Mouse (Mus musculus) stomach, postnatal 0 days (tissue): ENCODE data around the gene Fgfr2. TPM values are rescaled to one million over a fixed set of nuclear protein-coding genes. Genes with fewer than 3 reads are reported as not detected.

Source experiments
- ATAC-seq: fragments of 200-750 bp; cut with Nextera tagmentation; 2 replicates; pipeline ENCODE4 v1.8.0; 2017; ENCODE audit not compliant: low FRiP score, low TSS enrichment
- DNase-seq: peaks from one replicate; pipeline ENCODE4 v3.0.0-alpha.2; 2016; ENCODE audit warnings: low spot score
- H3K27ac ChIP-seq: fragments of 300-500 bp; sonication (generic); replicated peaks from 2 replicates; pipeline ENCODE4 v1.5.1; 2014; ENCODE audit warnings: mild to moderate bottlenecking, control low read depth
- H3K27me3 ChIP-seq: fragments of 300-500 bp; sonication (generic); 2 replicates; pipeline ENCODE4 v1.6.1; 2014; ENCODE audit warnings: low read length; ENCODE audit not compliant: control insufficient read depth, insufficient read depth
- H3K36me3 ChIP-seq: fragments of 300-500 bp; sonication (generic); 2 replicates; pipeline ENCODE4 v1.6.1; 2014; ENCODE audit warnings: low read length, mixed read lengths; ENCODE audit not compliant: control insufficient read depth, insufficient read depth
- H3K4me1 ChIP-seq: fragments of 300-500 bp; sonication (generic); replicated peaks from 2 replicates; pipeline ENCODE4 v1.6.1; 2014; ENCODE audit warnings: antibody characterized with exemption; ENCODE audit not compliant: control insufficient read depth, insufficient read depth
- H3K4me2 ChIP-seq: fragments of 300-500 bp; sonication (generic); replicated peaks from 2 replicates; pipeline ENCODE4 v1.6.1; 2014; ENCODE audit warnings: low read depth, mild to moderate bottlenecking, control low read depth, moderate library complexity
- H3K4me3 ChIP-seq: fragments of 300-500 bp; sonication (generic); 2 replicates; pipeline ENCODE4 v1.5.1; 2014; ENCODE audit warnings: low read depth, low read length, control low read depth
- H3K9ac ChIP-seq: fragments of 300-500 bp; sonication (generic); 2 replicates; pipeline ENCODE4 v1.6.1; 2014; ENCODE audit warnings: mild to moderate bottlenecking, low read length, control low read depth, mixed read lengths
- H3K9me3 ChIP-seq: fragments of 300-500 bp; sonication (generic); 2 replicates; pipeline ENCODE4 v1.6.1; 2016; ENCODE audit warnings: low read length; ENCODE audit not compliant: control insufficient read depth
- CTCF ChIP-seq: IDR thresholded peaks from 2 replicates; pipeline ENCODE4 v1.5.1; 2016; ENCODE audit warnings: antibody characterized with exemption, low read depth, mild to moderate bottlenecking, moderate library complexity
- EP300 ChIP-seq: optimal IDR thresholded peaks from 2 replicates; pipeline ENCODE3; 2016; ENCODE audit warnings: antibody characterized with exemption
- WGBS: fragments of 180-500 bp; shearing (Covaris S2); extraction: QIAGEN DNeasy Blood & Tissue Kit; methylation state at CpG from one replicate; pipeline ENCODE4 v1.1.7; 2014; 5-methylcytosine and 5-hydroxymethylcytosine counted together
- polyA plus RNA-seq: library from polyadenylated mRNA; unstranded; fragments of >200 nt; fragmentation: Nextera tagmentation; extraction: Ambion mirVana; gene quantifications from 2 replicates; pipeline ENCODE4 v1.2.1, GENCODE M21; 2015

The Fgfr2 gene
- polyA plus RNA-seq, 1 experiment from 2014 or later, result 60.8 TPM

- Histone ChIP-seq H3K9ac (no peak overlapping the region), H3K36me3 (peaks cover 8% of the 10 kb centered on the region; the same call in 1 of the 2 replicates)
These were observed 350.0 kb downstream of the Fgfr2 start for GRCm38 (mm10) chr7:132773011-132773705.

GRCm38 (mm10) chr7:132772440-132772839 lies 350.7 kb downstream of the Fgfr2 start:
- Histone ChIP-seq H3K9me3 (no peaks in the 10 kb centered on the region), H3K27me3 (no peaks in the 10 kb centered on the region), H3K4me2 (no peak overlapping the region), H3K4me1 (peaks cover 9% of the 10 kb centered on the region), H3K9ac (no peak overlapping the region), H3K36me3 (peaks cover 7% of the 10 kb centered on the region; the same call in 1 of the 2 replicates), H3K27ac (no peak overlapping the region), H3K4me3 (no peak overlapping the region)
- DNase-seq (no peak), ATAC-seq (no peak; the same call in 1 of the 2 replicates)
- TF ChIP-seq EP300 (no peak), CTCF (no peak)
- WGBS, result 77% methylated on average over 5 of the region's 5 CpGs

More at GRCm38 (mm10) chr7:132773011-132773705, 350.0 kb downstream of the Fgfr2 start:
- H3K27me3 ChIP-seq, result no peaks in the 10 kb centered on the region
- no peak overlapping the region for H3K4me3 ChIP-seq
- WGBS, result 83% methylated on average over 7 of the region's 7 CpGs
- DNase-seq (no peak), ATAC-seq (no peak)
- no peak overlapping the region for H3K27ac ChIP-seq
- H3K4me1 ChIP-seq, result peaks cover 9% of the 10 kb centered on the region
- H3K4me2 ChIP-seq, result no peak overlapping the region
- H3K9me3 ChIP-seq, result no peaks in the 10 kb centered on the region
- TF ChIP-seq EP300 (no peak), CTCF (no peak)

DNA sequence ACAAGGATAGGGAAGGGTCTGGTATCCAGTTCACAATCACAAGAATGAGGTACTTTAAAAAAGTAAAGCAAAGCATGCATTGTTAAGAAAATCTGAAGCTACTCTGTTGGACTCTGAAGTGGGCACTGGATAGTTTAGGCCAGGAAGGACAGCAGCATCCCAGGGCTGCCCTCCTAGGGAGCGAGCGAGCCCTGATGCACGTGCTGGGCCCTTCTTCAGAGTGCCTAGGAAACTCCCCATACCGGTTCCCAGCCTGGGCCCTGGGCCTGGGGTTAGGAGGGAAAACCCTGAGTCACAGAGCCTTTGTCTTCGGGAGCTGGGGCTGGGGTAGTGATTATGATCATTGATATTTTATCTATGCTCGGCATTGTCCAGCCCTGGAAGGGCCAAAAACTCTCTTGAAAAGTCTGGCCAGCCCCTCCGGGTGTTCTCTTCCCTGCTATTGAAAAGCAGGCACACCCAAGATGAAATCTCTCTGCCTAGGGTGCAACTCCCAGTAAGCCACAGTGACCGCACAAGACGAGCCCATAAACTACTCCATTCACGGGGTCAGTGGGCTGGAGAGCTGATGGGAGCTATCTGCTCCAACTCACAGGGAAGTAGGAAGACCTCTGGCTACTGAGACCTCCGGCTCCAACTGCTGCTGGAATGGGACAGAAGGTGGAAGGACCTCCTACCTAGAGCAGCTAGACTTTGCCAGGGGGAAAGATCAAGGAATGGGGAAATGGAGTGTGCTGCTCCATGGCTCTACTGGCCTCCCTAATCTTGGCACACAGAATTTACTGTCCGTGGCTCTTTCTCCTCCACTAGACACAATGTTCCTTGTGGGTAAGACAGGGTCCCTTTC lies 354.4 kb downstream of the Fgfr2 start:
- no peak for TF ChIP-seq EP300
- TF ChIP-seq CTCF, result no peak
- DNase-seq (peak; percentile 41), ATAC-seq (0 out of 2 replicates have a peak, but pooled peaks have one; percentile 28)
- no peak overlapping the region; the same call in 1 of the 2 replicates for H3K9ac ChIP-seq
- H3K9me3 ChIP-seq, result no peaks in the 10 kb centered on the region
- H3K4me3 ChIP-seq, result no peak overlapping the region
- peak overlapping the region; percentile 77 for H3K27ac ChIP-seq
- no peaks in the 10 kb centered on the region; the same call in none of the 2 replicates for H3K4me1 ChIP-seq
- WGBS, result 61% methylated on average over 12 of the region's 12 CpGs
- H3K27me3 ChIP-seq, result no peaks in the 10 kb centered on the region
- H3K4me2 ChIP-seq, result no peak overlapping the region
- H3K36me3 ChIP-seq, result peaks cover 4% of the 10 kb centered on the region; the same call in 1 of the 2 replicates

- TF ChIP-seq EP300 (no peak), CTCF (no peak)
- Histone ChIP-seq H3K27ac (peak overlapping the region; percentile 77), H3K4me3 (no peak overlapping the region), H3K9me3 (no peaks in the 10 kb centered on the region), H3K27me3 (no peaks in the 10 kb centered on the region), H3K36me3 (peaks cover 4% of the 10 kb centered on the region; the same call in 1 of the 2 replicates), H3K4me2 (no peak overlapping the region), H3K9ac (no peak overlapping the region), H3K4me1 (no peaks in the 10 kb centered on the region; the same call in none of the 2 replicates)
- WGBS, result 68% methylated on average over 4 of the region's 4 CpGs
- no peak for ATAC-seq
- peak; percentile 30 for DNase-seq
These were observed 355.2 kb downstream of the Fgfr2 start for GRCm38 (mm10) chr7:132767999-132768370.

DNA sequence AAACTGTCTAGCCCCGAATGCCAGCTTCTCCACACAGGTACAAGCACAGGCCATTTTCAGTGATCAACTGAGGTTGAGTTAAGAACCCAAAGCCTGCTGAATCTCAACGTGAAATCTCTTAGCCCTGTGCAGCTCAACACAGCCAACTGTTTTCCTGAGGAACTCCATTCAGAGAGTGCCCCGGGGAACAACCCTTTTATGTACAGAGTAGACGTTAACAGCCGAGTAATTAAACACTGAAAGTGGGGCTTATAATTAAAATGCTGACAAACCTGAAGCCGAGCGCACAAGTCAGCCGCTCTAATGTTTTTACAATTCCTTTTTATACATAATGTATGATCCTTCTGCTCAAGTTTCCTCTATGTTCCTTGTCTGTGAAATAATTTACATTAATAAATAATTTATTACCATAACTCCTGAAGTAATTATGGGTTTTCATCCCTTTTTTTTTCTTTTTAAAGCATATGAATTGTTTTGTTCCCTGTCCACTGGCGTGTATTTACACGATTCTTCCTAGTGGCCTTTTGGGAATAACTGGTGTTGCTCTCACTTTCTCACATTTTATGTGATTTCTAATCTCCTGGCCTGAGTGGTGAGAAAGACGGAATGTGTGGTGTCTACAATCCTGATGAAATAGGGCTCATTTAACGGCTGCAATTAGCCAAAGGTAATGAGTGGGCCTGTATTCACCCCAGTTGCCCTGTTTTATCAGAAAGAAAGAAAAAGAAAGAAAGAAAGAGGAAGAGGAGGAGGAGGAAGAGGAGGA lies 355.7 kb downstream of the Fgfr2 start:
- H3K27me3 ChIP-seq, result no peaks in the 10 kb centered on the region
- no peak overlapping the region for H3K4me3 ChIP-seq
- H3K36me3 ChIP-seq, result peaks cover 4% of the 10 kb centered on the region; the same call in 1 of the 2 replicates
- H3K4me1 ChIP-seq, result no peaks in the 10 kb centered on the region; the same call in none of the 2 replicates
- H3K9ac ChIP-seq, result no peak overlapping the region
- DNase-seq (no peak), ATAC-seq (no peak)
- TF ChIP-seq EP300 (no peak), CTCF (no peak)
- no peaks in the 10 kb centered on the region for H3K9me3 ChIP-seq
- no peak overlapping the region for H3K4me2 ChIP-seq
- WGBS, result 64% methylated on average over 12 of the region's 12 CpGs
- peak overlapping the region; percentile 77 for H3K27ac ChIP-seq
